Mouse (Mus musculus): ENCODE results near the gene Upf3a. TPM values are rescaled to one million over a fixed set of nuclear protein-coding genes. Genes with fewer than 3 reads are reported as not detected.
"Not testable (repeated sequence)": the region's sequence is repeated elsewhere in the genome, so short reads cannot be mapped to it uniquely, and the experiment has no call there.

Upf3a gene
- total and polyA plus RNA-seq, 3 experiments: 29.3 to 39.8 TPM; not detected in 1

DNA sequence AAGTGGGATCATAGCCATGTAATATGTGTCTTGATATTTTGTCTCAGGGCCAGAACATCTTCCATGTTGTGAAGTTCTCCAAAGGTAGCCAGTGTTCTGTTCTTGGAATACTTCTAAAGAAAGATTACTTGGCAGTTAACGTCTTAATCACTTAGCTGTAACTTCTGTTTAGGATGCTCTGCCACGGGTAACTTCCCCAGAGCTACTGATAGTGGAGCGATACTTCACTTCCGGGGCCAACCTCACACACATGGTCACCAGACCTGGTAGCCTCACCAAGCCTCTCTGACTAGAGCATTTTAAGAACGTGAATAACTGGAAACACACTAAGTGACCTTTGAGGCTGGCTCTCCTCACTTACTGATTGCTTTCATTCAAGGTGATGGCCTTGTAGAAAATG is 14.2 kb downstream of the Upf3a start (continued):
- TF ChIP-seq CTCF (IDR thresholded peaks at IDR 0.05 in 2 of 3, conservative IDR thresholded peaks at IDR 0.05 in 1 of 3; ENCODE audit: control insufficient read depth in 1 of 3, insufficient read depth in 1 of 3, low read depth in 2 of 3, low read length in 3 of 3, poor library complexity in 1 of 3, severe bottlenecking in 1 of 3): no peak
- no peak for TF ChIP-seq MAFK (IDR thresholded peaks at IDR 0.05; ENCODE audit: borderline replicate concordance, low read depth, low read length)

DNA sequence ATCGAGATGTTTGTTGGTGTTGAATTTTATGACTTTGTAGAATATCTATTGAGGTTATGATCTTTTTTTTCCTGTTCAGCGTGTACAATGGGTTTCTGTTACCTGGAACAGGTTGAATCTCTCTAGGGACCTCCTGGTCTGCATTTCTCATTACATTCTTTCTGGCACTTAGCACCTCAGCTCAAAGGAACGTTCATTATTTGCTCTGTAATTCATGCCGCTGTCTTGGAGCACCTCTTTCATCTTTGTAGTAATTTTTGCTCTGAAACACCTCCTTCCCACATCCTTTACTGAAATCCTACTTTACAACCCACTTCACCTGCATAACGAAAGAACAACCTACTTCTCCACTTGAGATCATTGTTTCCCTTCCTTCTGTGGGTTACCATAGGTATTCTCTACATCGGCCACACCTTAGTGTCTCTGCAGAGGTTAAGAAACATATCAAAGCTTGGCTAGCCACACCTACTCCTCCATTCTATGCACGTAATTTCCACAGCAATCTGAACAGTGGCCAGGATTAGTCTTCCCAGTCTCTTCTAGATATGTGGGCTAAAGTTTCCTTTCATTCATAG is 43.3 kb downstream of the Upf3a start:
- no peaks in the 10 kb centered on the region for H3K9me3 ChIP-seq (replicated peaks; ENCODE audit: insufficient read depth, low read length)
- H3K79me2 ChIP-seq (ENCODE audit: control insufficient read depth, insufficient read depth, low read length, poor library complexity): no peaks in the 10 kb centered on the region
- no peak for DNase-seq (ENCODE audit: low read depth, low spot score)
- H3K27me3 ChIP-seq (ENCODE audit: control insufficient read depth in 1 of 2, insufficient read depth in 2 of 2, low read length in 2 of 2): 0 out of 4 replicates have a peak, but pooled peaks cover 0 to 1% of the 10 kb centered on the region in 2 experiments
- H3K4me1 ChIP-seq (ENCODE audit: control insufficient read depth in 1 of 2, insufficient read depth in 2 of 2, low read length in 2 of 2): no peaks in the 10 kb centered on the region
- no peak overlapping the region for H3K4me3 ChIP-seq (ENCODE audit: control insufficient read depth in 1 of 2, insufficient read depth in 1 of 2, low read depth in 2 of 2, low read length in 2 of 2)
- no peak overlapping the region for H3K27ac ChIP-seq (ENCODE audit: control insufficient read depth, low read depth, low read length)
- no peak for TF ChIP-seq CHD2 (IDR thresholded peaks at IDR 0.05; ENCODE audit: low read length)
- no peak for TF ChIP-seq NELFE (IDR thresholded peaks at IDR 0.05; ENCODE audit: low read depth, low read length)
- TF ChIP-seq POLR2AphosphoS5 (IDR thresholded peaks at IDR 0.05; ENCODE audit: borderline replicate concordance, low read depth, low read length): no peak
- no peak for TF ChIP-seq USF2 (IDR thresholded peaks at IDR 0.05; ENCODE audit: borderline replicate concordance in 1 of 2, insufficient read depth in 1 of 2, low read depth in 1 of 2, low read length in 2 of 2)
- no peak for TF ChIP-seq ZNF384 (IDR thresholded peaks at IDR 0.05; ENCODE audit: low read depth, low read length)
- TF ChIP-seq CTCF (IDR thresholded peaks at IDR 0.05 in 2 of 3, conservative IDR thresholded peaks at IDR 0.05 in 1 of 3; ENCODE audit: control insufficient read depth in 1 of 3, insufficient read depth in 1 of 3, low read depth in 2 of 3, low read length in 3 of 3, poor library complexity in 1 of 3, severe bottlenecking in 1 of 3): no peak
- no peak overlapping the region for H3K9ac ChIP-seq (ENCODE audit: control insufficient read depth, low read depth, low read length, poor library complexity, severe bottlenecking)
- no peaks in the 10 kb centered on the region for H3K36me3 ChIP-seq (ENCODE audit: control insufficient read depth in 1 of 2, insufficient read depth in 2 of 2, low read length in 2 of 2)

DNA sequence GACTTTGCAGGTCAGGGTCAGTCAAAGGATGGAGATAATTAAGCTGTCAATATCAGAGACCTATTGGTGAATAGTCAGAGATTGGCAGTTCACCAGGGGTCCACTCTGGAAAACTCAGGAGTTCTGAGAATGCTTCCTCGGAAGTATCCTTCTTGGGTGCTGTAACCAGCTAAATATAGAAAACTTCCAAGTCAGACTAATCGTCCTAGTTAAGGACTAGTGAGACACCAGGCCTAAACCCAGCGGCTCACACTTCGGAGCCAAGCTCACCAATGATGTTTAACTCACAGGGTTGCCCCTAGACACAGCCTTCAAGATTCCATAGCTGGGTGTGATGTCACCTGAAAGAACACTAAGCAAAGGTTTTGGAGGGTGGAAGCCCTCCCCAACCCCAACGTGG is 52.9 kb downstream of the Upf3a start, which contains the start of gene AF366264:
TSS of gene AF366264 (minus strand) at position 101 of the 400 bp plus-strand sequence.
- H3K4me3 ChIP-seq (ENCODE audit: control insufficient read depth in 1 of 2, insufficient read depth in 1 of 2, low read depth in 2 of 2, low read length in 2 of 2); H3K4me1 ChIP-seq (ENCODE audit: control insufficient read depth in 1 of 2, insufficient read depth in 2 of 2, low read length in 2 of 2); H3K27me3 ChIP-seq (ENCODE audit: control insufficient read depth in 1 of 2, insufficient read depth in 2 of 2, low read length in 2 of 2): not testable (repeated sequence)

DNA sequence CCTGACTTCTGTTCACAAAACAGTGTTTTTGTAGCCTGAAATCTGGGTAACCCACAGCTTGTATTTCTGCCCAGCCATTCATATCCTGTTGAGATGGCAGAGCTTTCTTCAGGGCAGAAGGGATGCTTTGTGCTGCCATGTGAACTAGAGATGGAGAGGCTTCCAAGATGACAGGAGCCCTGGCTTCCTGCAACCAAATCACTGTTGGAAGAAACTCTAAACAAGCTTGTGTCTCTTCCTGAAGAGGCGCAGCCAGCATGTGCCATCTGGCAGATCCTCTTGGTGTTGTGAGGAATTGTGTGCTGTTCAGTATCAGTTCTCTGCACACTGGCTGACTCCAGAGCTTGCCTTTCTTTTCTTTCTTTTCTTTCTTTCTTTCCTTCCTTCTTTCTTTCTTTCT is 57.9 kb downstream of the Upf3a start:
- H3K9ac ChIP-seq (ENCODE audit: control insufficient read depth, low read depth, low read length, poor library complexity, severe bottlenecking); H3K9me3 ChIP-seq (replicated peaks; ENCODE audit: insufficient read depth, low read length); H3K27me3 ChIP-seq (ENCODE audit: control insufficient read depth in 1 of 2, insufficient read depth in 2 of 2, low read length in 2 of 2); DNase-seq (ENCODE audit: low read depth, low spot score); H3K36me3 ChIP-seq (ENCODE audit: control insufficient read depth in 1 of 2, insufficient read depth in 2 of 2, low read length in 2 of 2); H3K79me2 ChIP-seq (ENCODE audit: control insufficient read depth, insufficient read depth, low read length, poor library complexity); H3K4me3 ChIP-seq (ENCODE audit: control insufficient read depth in 1 of 2, insufficient read depth in 1 of 2, low read depth in 2 of 2, low read length in 2 of 2); H3K4me1 ChIP-seq (ENCODE audit: control insufficient read depth in 1 of 2, insufficient read depth in 2 of 2, low read length in 2 of 2); H3K27ac ChIP-seq (ENCODE audit: control insufficient read depth, low read depth, low read length): not testable (repeated sequence)

More for the DNA sequence above, 52.9 kb downstream of the Upf3a start, which contains the start of gene AF366264:
- not testable (repeated sequence) for H3K27ac ChIP-seq (ENCODE audit: control insufficient read depth, low read depth, low read length); DNase-seq (ENCODE audit: low read depth, low spot score); H3K9me3 ChIP-seq (replicated peaks; ENCODE audit: insufficient read depth, low read length); H3K79me2 ChIP-seq (ENCODE audit: control insufficient read depth, insufficient read depth, low read length, poor library complexity); H3K9ac ChIP-seq (ENCODE audit: control insufficient read depth, low read depth, low read length, poor library complexity, severe bottlenecking); H3K36me3 ChIP-seq (ENCODE audit: control insufficient read depth in 1 of 2, insufficient read depth in 2 of 2, low read length in 2 of 2)

Other genes starting within 250 kb of the Upf3a start
- gene 1700029H14Rik, start 223.2 kb upstream of the Upf3a start, total RNA-seq (2012; rRNA removed): not detected in 2 replicates
- gene 1700029H14Rik, start 223.2 kb upstream of the Upf3a start, polyA plus RNA-seq (2012; ENCODE audit: insufficient read depth in 1 of 2, insufficient read length in 2 of 2, low read depth in 1 of 2, low replicate concordance in 2 of 2, missing spikeins in 1 of 2): under 1 TPM in 1 of 2 experiments, not detected in 1; 0.06 TPM
- gene Rasa3, start 108.0 kb upstream of the Upf3a start, total RNA-seq (2012; rRNA removed): 18.3 and 22.4 TPM in 2 replicates
- gene Rasa3, start 108.0 kb upstream of the Upf3a start, polyA plus RNA-seq (2012; ENCODE audit: insufficient read depth in 1 of 2, insufficient read length in 2 of 2, low read depth in 1 of 2, low replicate concordance in 2 of 2, missing spikeins in 1 of 2): 10 to 100 TPM in 1 of 2 experiments, not detected in 1; 28.0 TPM
- not detected in 2 replicates for gene Cfap97d2, start 79.7 kb upstream of the Upf3a start, total RNA-seq (2012; rRNA removed)
- gene Cfap97d2, start 79.7 kb upstream of the Upf3a start, polyA plus RNA-seq (2012; ENCODE audit: insufficient read depth in 1 of 2, insufficient read length in 2 of 2, low read depth in 1 of 2, low replicate concordance in 2 of 2, missing spikeins in 1 of 2): not detected
- gene Cdc16, start 27.9 kb upstream of the Upf3a start, total RNA-seq (2012; rRNA removed): 57.2 and 59.6 TPM in 2 replicates
- 10 to 100 TPM in 1 of 2 experiments, not detected in 1; 53.6 TPM for gene Cdc16, start 27.9 kb upstream of the Upf3a start, polyA plus RNA-seq (2012; ENCODE audit: insufficient read depth in 1 of 2, insufficient read length in 2 of 2, low read depth in 1 of 2, low replicate concordance in 2 of 2, missing spikeins in 1 of 2)
- gene AF366264, start 52.8 kb downstream of the Upf3a start, total RNA-seq (2012; rRNA removed): not detected in 2 replicates
- not detected for gene AF366264, start 52.8 kb downstream of the Upf3a start, polyA plus RNA-seq (2012; ENCODE audit: insufficient read depth in 1 of 2, insufficient read length in 2 of 2, low read depth in 1 of 2, low replicate concordance in 2 of 2, missing spikeins in 1 of 2)
- gene Champ1, start 84.0 kb downstream of the Upf3a start, total RNA-seq (2012; rRNA removed): 27.3 and 31.8 TPM in 2 replicates
- gene Champ1, start 84.0 kb downstream of the Upf3a start, polyA plus RNA-seq (2012; ENCODE audit: insufficient read depth in 1 of 2, insufficient read length in 2 of 2, low read depth in 1 of 2, low replicate concordance in 2 of 2, missing spikeins in 1 of 2): 10 to 100 TPM in 1 of 2 experiments, not detected in 1; 69.6 TPM
- 30.2 and 32.4 TPM in 2 replicates for gene Coprs, start 104.7 kb downstream of the Upf3a start, total RNA-seq (2012; rRNA removed)
- gene Coprs, start 104.7 kb downstream of the Upf3a start, polyA plus RNA-seq (2012; ENCODE audit: insufficient read depth in 1 of 2, insufficient read length in 2 of 2, low read depth in 1 of 2, low replicate concordance in 2 of 2, missing spikeins in 1 of 2): 10 to 100 TPM in 1 of 2 experiments, not detected in 1; 35.2 TPM

All from MEL (cell line).